Mouse (Mus musculus) limb, embryonic 10.5 days (tissue): Measurements from ENCODE around the gene Sema5a. TPM values are rescaled to one million over a fixed set of nuclear protein-coding genes. Genes with fewer than 3 reads are reported as not detected.
A peak's percentile ranks its signal among the peaks of the same experiment; 100 is the strongest.

ENCODE experiments used
- DNase-seq: peaks from one replicate; pipeline ENCODE4 v3.0.0-alpha.2; 2017; ENCODE audit warnings: low spot score
- H3K27ac ChIP-seq: fragments of 300-500 bp; sonication (generic); 2 replicates; pipeline ENCODE4 v1.5.1; 2016; ENCODE audit warnings: mild to moderate bottlenecking
- H3K27me3 ChIP-seq: fragments of 300-500 bp; sonication (generic); 2 replicates; pipeline ENCODE4 v1.6.1; 2016; ENCODE audit warnings: low read depth, mild to moderate bottlenecking; ENCODE audit not compliant: poor library complexity, severe bottlenecking
- H3K36me3 ChIP-seq: fragments of 300-500 bp; sonication (generic); 2 replicates; pipeline ENCODE4 v1.6.1; 2016; ENCODE audit warnings: mild to moderate bottlenecking, moderate library complexity
- H3K4me1 ChIP-seq: fragments of 300-500 bp; sonication (generic); 2 replicates; pipeline ENCODE4 v1.6.1; 2016
- H3K4me3 ChIP-seq: fragments of 300-500 bp; sonication (generic); 2 replicates; pipeline ENCODE4 v1.5.1; 2016; ENCODE audit warnings: mild to moderate bottlenecking, moderate library complexity
- H3K9me3 ChIP-seq: fragments of 300-500 bp; sonication (generic); replicated peaks from 2 replicates; pipeline ENCODE4 v1.6.1; 2016; ENCODE audit warnings: mild to moderate bottlenecking
- WGBS: fragments of 180-500 bp; shearing (Covaris S2); methylation state at CpG from one replicate; pipeline ENCODE4 v1.1.7; 2016; 5-methylcytosine and 5-hydroxymethylcytosine counted together
- polyA plus RNA-seq: library from polyadenylated mRNA; unstranded; fragments of >200 nt; fragmentation: Nextera tagmentation; extraction: Ambion mirVana; gene quantifications from 2 replicates; pipeline ENCODE4 v1.2.1, GENCODE M21; 2016

Gene Sema5a
- polyA plus RNA-seq, 1 experiment from 2014 or later: 22.6 TPM

- Histone ChIP-seq H3K4me1 (peaks cover 27% of the 10 kb centered on the region), H3K27ac (no peak overlapping the region), H3K9me3 (no peaks in the 10 kb centered on the region), H3K4me3 (no peak overlapping the region), H3K27me3 (no peaks in the 10 kb centered on the region), H3K36me3 (no peaks in the 10 kb centered on the region)
- 85% methylated on average over 5 of the region's 5 CpGs for WGBS
- DNase-seq: no peak
These were observed 157.4 kb downstream of the Sema5a start for GRCm38 (mm10) chr15:32401909-32402527.

- 87% methylated on average over 8 of the region's 8 CpGs for WGBS
- no peaks in the 10 kb centered on the region for H3K27me3 ChIP-seq
- H3K4me1 ChIP-seq: peaks cover 17% of the 10 kb centered on the region
- H3K4me3 ChIP-seq: no peak overlapping the region
- H3K27ac ChIP-seq: no peak overlapping the region
- no peaks in the 10 kb centered on the region for H3K9me3 ChIP-seq
- no peaks in the 10 kb centered on the region for H3K36me3 ChIP-seq
- no peak for DNase-seq
These were observed 158.7 kb downstream of the Sema5a start for GRCm38 (mm10) chr15:32403321-32403720.

GRCm38 (mm10) chr15:32406436-32406835 is 161.8 kb downstream of the Sema5a start:
- DNase-seq: no peak
- H3K4me1 ChIP-seq: peaks cover 16% of the 10 kb centered on the region
- H3K36me3 ChIP-seq: no peaks in the 10 kb centered on the region
- no peaks in the 10 kb centered on the region for H3K9me3 ChIP-seq
- 86% methylated on average over 2 of the region's 2 CpGs for WGBS
- no peak overlapping the region for H3K27ac ChIP-seq
- H3K4me3 ChIP-seq: no peak overlapping the region
- H3K27me3 ChIP-seq: no peaks in the 10 kb centered on the region

- Histone ChIP-seq H3K4me1 (peaks cover 8% of the 10 kb centered on the region), H3K9me3 (no peaks in the 10 kb centered on the region), H3K36me3 (no peaks in the 10 kb centered on the region), H3K27me3 (no peaks in the 10 kb centered on the region), H3K4me3 (no peak overlapping the region), H3K27ac (no peak overlapping the region)
- WGBS: 89% methylated on average over 3 of the region's 3 CpGs
- no peak for DNase-seq
These were observed 163.2 kb downstream of the Sema5a start for GRCm38 (mm10) chr15:32407766-32408165.

GRCm38 (mm10) chr15:32416291-32416690 is 171.7 kb downstream of the Sema5a start:
- Histone ChIP-seq H3K4me3 (no peak overlapping the region), H3K27me3 (no peaks in the 10 kb centered on the region), H3K9me3 (no peaks in the 10 kb centered on the region), H3K27ac (no peak overlapping the region), H3K4me1 (peaks cover 21% of the 10 kb centered on the region), H3K36me3 (peaks cover 10% of the 10 kb centered on the region; the same call in 1 of the 2 replicates)
- peak; percentile 12 for DNase-seq
- WGBS: 95% methylated on average over 2 of the region's 2 CpGs

- Histone ChIP-seq H3K27ac (no peak overlapping the region), H3K4me3 (no peak overlapping the region), H3K9me3 (no peaks in the 10 kb centered on the region), H3K27me3 (no peaks in the 10 kb centered on the region), H3K4me1 (peaks cover 11% of the 10 kb centered on the region), H3K36me3 (peaks cover 10% of the 10 kb centered on the region; the same call in 1 of the 2 replicates)
- DNase-seq: peak; percentile 28
- WGBS: 85% methylated on average over 6 of the region's 6 CpGs
These were observed 178.0 kb downstream of the Sema5a start for GRCm38 (mm10) chr15:32422631-32423030.

GRCm38 (mm10) chr15:32423061-32423460 is 178.5 kb downstream of the Sema5a start:
- Histone ChIP-seq H3K27ac (no peak overlapping the region), H3K4me1 (peaks cover 11% of the 10 kb centered on the region), H3K36me3 (peaks cover 10% of the 10 kb centered on the region; the same call in 1 of the 2 replicates), H3K9me3 (no peaks in the 10 kb centered on the region), H3K4me3 (no peak overlapping the region), H3K27me3 (no peaks in the 10 kb centered on the region)
- WGBS: 87% methylated on average over 6 of the region's 6 CpGs
- DNase-seq: peak; percentile 7

GRCm38 (mm10) chr15:32427188-32427924 is 182.7 kb downstream of the Sema5a start:
- no peaks in the 10 kb centered on the region for H3K36me3 ChIP-seq
- H3K27me3 ChIP-seq: no peaks in the 10 kb centered on the region
- H3K27ac ChIP-seq: no peak overlapping the region
- no peak overlapping the region for H3K4me3 ChIP-seq
- 86% methylated on average over 7 of the region's 7 CpGs for WGBS
- H3K9me3 ChIP-seq: no peaks in the 10 kb centered on the region
- DNase-seq: peak; percentile 22
- peaks cover 17% of the 10 kb centered on the region for H3K4me1 ChIP-seq

GRCm38 (mm10) chr15:32432927-32433832 is 188.6 kb downstream of the Sema5a start:
- DNase-seq: peak; percentile 39
- WGBS: 58% methylated on average over 13 of the region's 13 CpGs
- no peaks in the 10 kb centered on the region for H3K27me3 ChIP-seq
- H3K4me3 ChIP-seq: no peak overlapping the region
- peaks cover 29% of the 10 kb centered on the region for H3K4me1 ChIP-seq
- peak overlapping the region; percentile 81 for H3K27ac ChIP-seq
- H3K9me3 ChIP-seq: no peaks in the 10 kb centered on the region
- H3K36me3 ChIP-seq: no peaks in the 10 kb centered on the region

GRCm38 (mm10) chr15:32433833-32434155 is 189.2 kb downstream of the Sema5a start:
- no peaks in the 10 kb centered on the region for H3K9me3 ChIP-seq
- no peak for DNase-seq
- peak overlapping the region; percentile 81 for H3K27ac ChIP-seq
- no peaks in the 10 kb centered on the region for H3K27me3 ChIP-seq
- H3K4me1 ChIP-seq: peaks cover 29% of the 10 kb centered on the region
- H3K4me3 ChIP-seq: no peak overlapping the region
- no peaks in the 10 kb centered on the region for H3K36me3 ChIP-seq

- H3K27ac ChIP-seq: peak overlapping the region; percentile 36; the same call in 1 of the 2 replicates
- no peaks in the 10 kb centered on the region for H3K36me3 ChIP-seq
- H3K4me3 ChIP-seq: no peak overlapping the region
- no peaks in the 10 kb centered on the region for H3K27me3 ChIP-seq
- peaks cover 29% of the 10 kb centered on the region for H3K4me1 ChIP-seq
- H3K9me3 ChIP-seq: no peaks in the 10 kb centered on the region
- no peak for DNase-seq
These were observed 189.7 kb downstream of the Sema5a start for GRCm38 (mm10) chr15:32434274-32434673.

GRCm38 (mm10) chr15:32437654-32438053 is 193.0 kb downstream of the Sema5a start:
- H3K4me1 ChIP-seq: peaks cover 17% of the 10 kb centered on the region
- no peak overlapping the region for H3K4me3 ChIP-seq
- DNase-seq: peak; percentile 76
- no peaks in the 10 kb centered on the region for H3K36me3 ChIP-seq
- no peak overlapping the region for H3K27ac ChIP-seq
- no peaks in the 10 kb centered on the region for H3K9me3 ChIP-seq
- WGBS: 25% methylated on average over 6 of the region's 6 CpGs
- H3K27me3 ChIP-seq: no peaks in the 10 kb centered on the region

- H3K9me3 ChIP-seq: no peaks in the 10 kb centered on the region
- peaks cover 41% of the 10 kb centered on the region for H3K4me1 ChIP-seq
- 83% methylated on average over 4 of the region's 4 CpGs for WGBS
- DNase-seq: no peak
- no peaks in the 10 kb centered on the region for H3K36me3 ChIP-seq
- H3K27ac ChIP-seq: no peak overlapping the region
- H3K4me3 ChIP-seq: no peak overlapping the region
- H3K27me3 ChIP-seq: no peaks in the 10 kb centered on the region
These were observed 198.1 kb downstream of the Sema5a start for GRCm38 (mm10) chr15:32442745-32443144.
